Mouse (Mus musculus) megakaryocyte, adult 5-6 weeks (primary cell): ENCODE data around the gene 1600014C10Rik. TPM values are rescaled to one million over a fixed set of nuclear protein-coding genes. Genes with fewer than 3 reads are reported as not detected.

Experiments used
- ATAC-seq: 2 replicates; pipeline ENCODE4 v1.8.0; 2016; ENCODE audit warnings: mild to moderate bottlenecking, inconsistent platforms; ENCODE audit not compliant: poor library complexity, severe bottlenecking
- total RNA-seq, 2 experiments: library from RNA; stranded (forward) in 1 of 2; stranded (reverse) in 1 of 2; fragments of 153-499, 151-499 nt in 1 of 2; fragments of 221-1000, 200-1000 nt in 1 of 2; gene quantifications; 2 replicates each; pipeline versions ENCODE4 v1.2.3 to v1.2.4; 2015 to 2017

1600014C10Rik gene
- total RNA-seq, 2 experiments from 2014 or later, result 34.5 to 39.5 TPM

DNA sequence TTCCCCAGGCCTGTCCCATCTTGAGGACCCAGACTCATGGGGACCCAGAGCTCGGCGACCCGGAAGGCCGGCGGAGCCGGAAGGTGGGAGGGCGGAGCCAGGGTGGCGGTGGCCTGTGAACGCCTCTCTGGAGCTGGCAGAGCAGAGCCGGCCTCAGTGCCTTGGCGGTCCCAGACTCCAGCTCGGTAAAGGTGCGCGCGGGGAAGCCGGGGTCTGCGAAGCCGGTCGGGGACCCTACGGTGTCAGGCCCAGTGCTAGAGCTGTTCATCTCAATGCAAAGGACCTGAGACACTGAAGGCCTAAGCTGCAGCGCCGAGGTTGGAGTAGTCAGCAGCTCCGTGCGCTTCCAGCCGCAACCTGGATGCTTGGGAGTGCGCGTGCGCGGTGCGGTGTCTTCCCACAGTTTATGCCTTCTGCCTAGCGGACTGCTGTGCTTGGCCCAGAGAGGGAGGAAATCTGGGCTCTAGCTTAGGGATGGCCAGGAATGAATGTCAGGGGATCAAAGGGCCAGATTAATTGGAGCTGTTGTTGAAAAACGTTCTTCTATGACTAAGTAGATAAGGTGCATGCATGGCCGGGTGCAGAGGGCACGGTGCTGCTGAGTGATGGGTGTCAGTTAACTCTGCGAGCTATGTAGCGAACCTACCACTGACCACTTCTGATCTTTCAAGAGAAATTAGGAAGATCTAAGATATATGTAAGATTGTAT lies 846 bp downstream of the 1600014C10Rik start:
- ATAC-seq, result peak; percentile 73

DNA sequence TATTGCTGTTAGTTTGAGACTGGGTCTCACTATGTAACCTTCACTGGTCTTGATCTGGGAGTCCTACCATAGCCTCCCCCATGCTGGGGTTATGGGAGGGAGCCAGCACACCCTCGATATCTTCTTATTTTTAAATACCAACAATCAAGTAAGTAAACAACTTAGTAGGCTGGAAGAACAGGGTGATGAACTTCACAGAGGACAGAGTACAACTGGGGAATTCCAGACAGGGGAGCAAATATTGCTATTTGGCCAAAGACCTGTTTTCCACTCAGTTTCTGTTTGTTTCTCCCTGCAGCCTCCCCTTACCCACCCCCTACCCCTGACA lies 1.4 kb downstream of the 1600014C10Rik start:
- ATAC-seq, result no peak

DNA sequence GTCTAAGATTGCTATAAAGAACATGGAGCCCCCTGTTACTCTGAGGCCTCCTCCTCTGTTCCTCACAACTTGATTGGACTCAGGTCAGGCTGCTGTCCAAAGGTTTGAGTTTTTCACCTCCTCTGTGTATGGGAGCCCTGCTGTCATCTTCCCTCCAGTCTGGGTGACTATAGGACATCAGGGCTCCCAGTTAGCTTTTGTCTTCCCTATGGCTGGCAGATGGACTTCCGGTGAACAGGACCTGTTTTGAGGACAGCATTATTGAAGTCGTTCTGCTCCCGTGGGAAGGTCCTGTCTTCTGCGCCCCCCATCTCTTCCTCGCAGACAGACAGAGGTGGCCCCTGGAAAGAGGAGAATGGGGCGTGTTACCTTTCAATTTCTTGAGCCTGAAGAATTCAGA lies 1.8 kb downstream of the 1600014C10Rik start:
- no peak for ATAC-seq

DNA sequence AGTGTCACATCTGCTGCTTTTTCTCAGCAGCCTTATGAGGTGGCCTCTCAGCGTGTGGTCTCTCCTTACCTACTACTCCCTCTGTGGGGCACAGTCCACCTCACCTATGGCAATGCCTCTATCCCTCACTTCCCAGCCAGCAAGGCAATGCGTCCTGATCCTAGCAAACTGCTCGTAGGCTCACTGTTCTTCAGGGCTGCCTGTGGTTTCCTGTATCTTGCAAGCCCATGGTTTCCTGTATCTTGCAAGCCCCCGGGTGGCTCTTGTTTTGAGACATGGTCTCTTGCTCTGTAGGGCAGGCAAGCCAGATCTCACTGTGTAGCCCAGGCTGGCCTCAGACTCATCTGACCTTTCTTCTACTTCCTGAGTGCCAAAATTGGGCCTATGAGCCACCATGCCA lies 3.8 kb downstream of the 1600014C10Rik start:
- ATAC-seq, result peak; percentile 19

GRCm38 (mm10) chr7:38187796-38188195 lies 4.8 kb downstream of the 1600014C10Rik start:
- no peak for ATAC-seq

- ATAC-seq, result no peak
Measured at GRCm38 (mm10) chr7:38188281-38189075, 5.5 kb downstream of the 1600014C10Rik start.

DNA sequence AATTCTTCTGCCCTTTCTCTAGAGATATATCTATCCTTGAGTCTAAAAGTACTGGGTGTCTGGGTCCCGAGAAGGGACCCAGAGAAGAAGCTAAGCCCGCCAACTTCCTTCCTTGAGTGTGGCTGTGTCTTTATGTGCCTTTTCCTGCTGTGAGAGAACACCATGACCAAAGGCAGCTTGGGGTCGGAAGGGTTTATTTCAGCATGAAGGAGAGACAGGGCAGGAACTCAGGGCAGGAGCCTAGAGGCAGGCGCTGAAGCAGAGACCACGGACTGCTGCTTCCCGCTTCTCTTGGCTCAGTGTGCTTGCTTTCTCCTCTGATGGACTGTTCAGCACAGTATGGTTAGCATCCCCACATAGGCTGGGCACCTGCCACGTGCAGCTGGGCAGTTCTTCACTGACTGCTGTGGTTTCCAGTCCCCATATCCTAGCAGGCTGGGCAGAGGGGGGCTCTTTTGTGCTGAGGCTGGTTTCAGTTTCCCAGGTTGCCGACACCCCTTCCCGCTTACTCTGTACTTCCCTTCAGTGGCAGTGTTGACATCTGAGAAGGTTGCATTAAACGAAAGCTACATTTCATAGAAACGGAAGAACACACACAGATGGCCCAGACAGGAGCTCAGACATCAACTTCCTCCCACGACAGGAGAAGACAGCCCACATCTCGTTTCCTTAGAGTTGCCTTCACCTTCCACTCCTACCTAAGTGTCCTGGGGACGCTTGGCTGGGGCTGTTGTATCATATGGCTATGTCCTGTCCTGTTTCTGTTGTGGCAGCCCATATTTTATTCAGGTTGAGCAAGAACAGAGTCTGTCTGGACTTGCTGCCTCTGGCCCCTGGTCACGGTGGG lies 6.3 kb downstream of the 1600014C10Rik start:
- peak; percentile 85 for ATAC-seq

GRCm38 (mm10) chr7:38190056-38190835 lies 7.2 kb downstream of the 1600014C10Rik start:
- no peak for ATAC-seq

DNA sequence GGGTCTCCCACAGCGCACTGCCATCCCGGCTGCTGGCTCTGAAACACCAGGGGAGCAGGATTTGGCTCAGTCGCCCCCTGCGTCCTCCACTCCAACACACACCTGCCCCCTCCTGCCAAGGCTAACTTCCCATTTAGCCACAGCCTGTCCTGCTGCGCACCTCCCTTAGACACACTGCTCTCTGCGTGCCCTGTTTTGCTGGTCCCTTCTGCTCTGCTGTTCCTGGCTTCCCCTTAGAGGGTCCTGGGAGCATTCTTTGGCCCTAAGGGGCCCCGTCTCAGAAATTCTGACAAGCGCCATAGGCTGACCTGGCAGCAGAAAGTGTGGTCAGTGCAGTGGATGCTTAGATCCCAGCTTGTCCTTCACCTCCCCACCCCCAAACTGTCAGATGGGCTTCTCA lies 8.1 kb downstream of the 1600014C10Rik start:
- no peak for ATAC-seq

GRCm38 (mm10) chr7:38191571-38191970 lies 8.6 kb downstream of the 1600014C10Rik start:
- ATAC-seq, result no peak

DNA sequence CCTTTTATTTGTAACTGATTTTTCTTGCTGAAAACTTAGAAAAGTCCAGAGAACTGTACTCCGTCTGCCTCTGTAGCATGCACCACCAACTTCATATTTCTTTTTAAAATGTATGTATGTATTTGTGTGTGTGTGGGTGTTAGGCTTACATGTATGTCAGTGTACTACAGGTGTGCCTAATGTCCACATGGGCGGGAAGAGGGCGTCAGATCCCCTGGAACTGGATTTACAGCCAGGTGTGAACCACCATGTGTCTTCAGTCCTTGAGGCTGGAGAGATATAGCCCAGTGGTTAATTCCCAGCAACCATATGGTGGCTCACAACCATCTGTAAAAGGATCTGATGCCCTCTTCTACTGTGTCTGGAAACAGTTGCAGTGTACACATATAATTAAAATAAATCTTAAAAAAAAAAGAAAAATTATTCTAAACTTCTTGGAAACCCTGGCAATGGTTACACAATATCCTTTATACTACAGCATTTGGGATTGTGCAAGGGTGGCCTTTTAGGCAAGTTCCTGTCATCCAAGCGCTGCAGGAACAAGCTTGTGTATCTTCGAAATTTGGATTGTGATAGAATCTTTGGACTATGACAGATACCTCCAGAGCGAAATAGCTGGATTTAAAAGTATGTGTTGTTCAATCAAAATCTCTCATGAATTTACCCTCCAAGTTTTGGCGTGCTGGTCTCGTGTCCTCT lies 17.0 kb downstream of the 1600014C10Rik start:
- ATAC-seq, result peak; percentile 70

DNA sequence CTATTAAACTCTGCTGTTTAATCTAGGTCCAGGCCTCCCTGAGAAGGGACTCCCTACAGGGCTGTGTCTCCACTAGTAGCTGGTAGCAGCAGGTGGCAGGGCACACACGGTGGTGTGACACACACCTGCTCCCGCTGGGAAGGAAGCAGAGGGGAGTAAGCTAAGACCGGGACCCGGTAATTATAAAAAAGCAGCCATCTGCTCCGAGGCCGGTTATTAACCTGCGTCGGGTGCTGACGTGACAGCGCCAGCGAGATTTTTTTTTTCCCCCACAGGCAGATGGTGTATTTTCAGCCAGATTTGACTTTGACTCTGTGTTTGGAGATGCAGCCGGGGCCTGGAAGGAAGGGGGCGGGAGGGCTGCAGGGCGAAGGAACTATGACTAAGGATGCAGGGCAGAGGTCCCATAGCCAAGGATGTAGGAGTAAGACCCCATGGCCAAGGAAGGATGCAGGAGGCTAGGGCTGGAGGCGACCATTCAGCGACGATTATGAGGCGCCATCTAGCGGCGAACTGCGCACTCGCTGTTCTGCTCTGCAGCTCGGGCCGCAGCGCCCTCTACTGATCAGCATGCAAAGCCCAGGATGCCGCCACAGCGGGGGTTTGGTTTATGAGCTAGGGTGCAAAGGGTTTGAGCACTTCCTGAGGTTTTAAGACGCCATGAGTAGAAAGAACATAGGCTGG lies 17.7 kb downstream of the 1600014C10Rik start:
- peak; percentile 96 for ATAC-seq

GRCm38 (mm10) chr7:38201290-38201658 lies 18.3 kb downstream of the 1600014C10Rik start:
- no peak for ATAC-seq

DNA sequence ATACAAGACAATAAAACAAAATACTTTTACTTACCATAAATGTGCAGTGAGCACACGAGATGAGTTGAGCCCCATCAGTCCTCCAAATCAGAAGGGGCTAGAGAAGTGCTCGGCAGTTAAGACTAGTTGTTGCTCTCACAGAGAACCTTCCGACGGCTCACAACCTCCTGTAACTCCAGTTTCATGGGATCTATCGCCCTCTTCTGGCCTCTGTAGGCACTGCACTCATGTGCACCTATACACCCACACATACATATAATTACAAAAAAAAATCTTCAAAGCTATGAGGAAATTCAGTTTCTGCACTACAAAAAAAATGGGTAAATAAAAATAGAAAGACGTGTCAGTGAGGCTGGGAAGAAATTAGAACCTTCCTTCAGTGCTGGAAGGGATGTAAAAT lies 21.3 kb downstream of the 1600014C10Rik start:
- ATAC-seq, result no peak

- no peak for ATAC-seq
Measured at GRCm38 (mm10) chr7:38205801-38206200, 22.8 kb downstream of the 1600014C10Rik start.

DNA sequence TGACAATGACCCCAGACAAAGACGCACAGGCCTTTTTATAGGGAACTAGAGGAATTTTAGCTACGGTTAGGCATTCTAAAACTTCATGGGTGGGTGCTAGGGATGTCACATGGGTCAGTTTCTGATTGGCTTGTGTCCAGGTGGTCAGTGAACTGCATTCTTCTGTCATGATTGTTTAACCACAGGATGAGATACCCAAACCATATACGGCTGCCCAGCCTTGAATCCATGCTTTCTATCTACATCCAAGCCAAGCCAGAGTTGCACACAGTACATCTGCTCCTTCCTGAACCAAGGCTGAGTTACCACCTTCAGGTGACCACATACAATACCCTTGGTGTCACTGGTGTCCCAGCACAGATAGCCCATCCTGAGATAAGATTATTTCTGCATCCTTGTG lies 23.5 kb downstream of the 1600014C10Rik start:
- no peak for ATAC-seq

DNA sequence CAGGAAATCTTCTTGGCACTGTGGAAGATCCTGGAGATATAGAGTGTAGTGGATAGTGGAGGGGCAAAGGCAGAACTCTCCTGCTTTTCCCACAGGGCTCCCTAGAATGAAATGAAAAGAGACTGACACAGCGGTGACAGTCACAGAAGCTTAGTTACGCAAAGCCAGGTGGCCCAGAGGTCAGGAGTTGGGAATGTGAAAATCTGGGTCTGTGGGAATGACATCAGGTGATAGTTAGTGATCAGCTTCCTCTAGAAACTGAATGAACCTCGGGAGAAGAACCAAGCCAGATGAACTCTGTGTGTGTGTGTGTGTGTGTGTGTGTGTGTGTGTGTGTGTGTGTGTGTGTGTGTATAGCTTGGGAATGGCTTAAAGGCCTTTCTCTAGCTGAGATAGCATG lies 26.0 kb downstream of the 1600014C10Rik start:
- no peak for ATAC-seq

DNA sequence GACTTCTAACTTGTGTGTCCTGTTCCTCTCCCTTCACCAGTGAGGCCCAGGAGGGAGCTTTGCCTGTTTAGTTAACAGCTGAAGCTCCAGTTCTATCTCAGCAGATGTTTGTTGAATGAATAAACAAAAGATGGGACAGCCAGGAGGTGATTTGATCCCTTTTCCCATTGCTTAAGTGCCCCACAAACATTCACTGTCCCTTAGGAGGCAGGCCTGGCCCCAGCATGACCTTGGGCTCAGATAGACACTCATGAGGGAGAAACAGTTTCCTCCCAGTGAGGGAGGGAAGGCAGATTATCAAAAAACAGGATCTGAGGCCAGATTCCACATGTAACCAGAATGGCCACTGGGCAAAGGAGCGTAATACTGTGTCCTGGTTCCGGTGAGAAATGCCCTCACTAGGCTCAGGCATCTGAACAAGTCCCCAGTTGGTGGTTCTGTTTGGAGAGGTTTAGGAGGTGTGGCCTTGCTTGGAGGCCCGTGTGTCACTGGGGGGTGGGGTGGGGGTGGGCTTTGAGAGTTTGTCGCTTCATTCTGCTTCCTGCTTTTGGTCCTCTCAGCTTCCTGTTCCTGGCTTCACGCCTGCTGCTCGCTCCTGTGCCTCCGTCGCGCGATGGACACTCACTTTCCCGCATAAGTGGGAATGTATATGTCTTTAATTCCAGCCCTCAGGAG lies 26.6 kb downstream of the 1600014C10Rik start:
- ATAC-seq, result no peak

DNA sequence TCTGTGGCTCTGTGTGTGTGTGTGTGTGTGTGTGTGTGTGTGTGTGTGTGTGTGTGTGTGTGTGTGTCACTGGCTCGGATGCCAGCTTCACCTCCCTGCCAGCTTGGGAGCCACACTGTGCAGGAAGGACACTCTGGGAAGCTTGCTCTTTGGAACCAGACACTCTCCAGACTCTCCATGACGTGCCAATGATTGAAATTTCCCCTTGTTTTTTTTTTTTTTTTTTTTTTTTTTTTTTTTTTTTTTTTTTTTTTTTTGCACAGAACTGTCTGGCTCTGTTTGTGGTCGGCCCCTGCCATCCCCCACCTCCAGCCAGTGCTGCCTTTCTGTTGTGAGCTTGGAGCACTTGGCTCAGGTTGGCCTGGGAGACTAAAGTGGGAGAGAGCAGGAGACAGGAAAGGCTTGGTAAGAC lies 29.6 kb downstream of the 1600014C10Rik start:
- ATAC-seq, result no peak
